Mouse (Mus musculus) MEL (cell line): ENCODE data around the gene Snx29.

ENCODE experiments used
- CTCF ChIP-seq, 3 experiments: IDR thresholded peaks in 2 of 3; conservative IDR thresholded peaks in 1 of 3; 2 replicates each; pipeline ENCODE4 v1.5.1; 2011 to 2012; ENCODE audit warnings: low read length in 3 of 3, low read depth in 2 of 3, mild to moderate bottlenecking in 2 of 3, improper control_type of control experiment in 1 of 3, inconsistent platforms in 1 of 3, mixed read lengths in 1 of 3, moderate library complexity in 1 of 3; ENCODE audit not compliant: control insufficient read depth in 1 of 3, insufficient read depth in 1 of 3, poor library complexity in 1 of 3, severe bottlenecking in 1 of 3
- GATA1 ChIP-seq: IDR thresholded peaks from 2 replicates; pipeline ENCODE4 v1.6.1; 2011; ENCODE audit warnings: low read depth, low read length, improper control_type of control experiment
- MYB ChIP-seq: IDR thresholded peaks from 2 replicates; pipeline ENCODE4 v1.6.1; 2011; ENCODE audit warnings: mild to moderate bottlenecking, low read depth, low read length, improper control_type of control experiment
- SIN3A ChIP-seq: IDR thresholded peaks from 2 replicates; pipeline ENCODE4 v1.6.1; 2012; ENCODE audit warnings: low read length, improper control_type of control experiment, inconsistent platforms

GRCm38 (mm10) chr16:11370132-11370544 lies 47.4 kb downstream of the Snx29 start:
- TF ChIP-seq CTCF (IDR thresholded peaks at IDR 0.05 in 2 of 3, conservative IDR thresholded peaks at IDR 0.05 in 1 of 3; ENCODE audit: control insufficient read depth in 1 of 3, insufficient read depth in 1 of 3, low read depth in 2 of 3, low read length in 3 of 3, poor library complexity in 1 of 3, severe bottlenecking in 1 of 3) (no peak), SIN3A (peak; percentile 50), MYB (no peak), GATA1 (no peak)
